Mouse (Mus musculus): ENCODE results near the gene Hfe.
"Not testable (repeated sequence)": the region's sequence is repeated elsewhere in the genome, so short reads cannot be mapped to it uniquely, and the experiment has no call there.

Gene Hfe

GRCm38 (mm10) chr13:23685966-23686365 is 24.7 kb downstream of the Hfe start:
- DNase-seq (ENCODE audit: low spot score) = no peak

GRCm38 (mm10) chr13:23685121-23685861 is 25.4 kb downstream of the Hfe start:
- peak; percentile 30 for DNase-seq (ENCODE audit: low spot score)

- DNase-seq (ENCODE audit: low spot score) = peak; percentile 27
These were observed 26.2 kb downstream of the Hfe start for GRCm38 (mm10) chr13:23684295-23684945.

GRCm38 (mm10) chr13:23683755-23684281 is 26.8 kb downstream of the Hfe start, which contains the start of the genes Hist1h2ac and Hist1h2bc:
TSS of gene Hist1h2ac (minus strand) at chr13:23683948.
TSS of gene Hist1h2bc (plus strand) at chr13:23684199.
- peak; percentile 65 for DNase-seq (ENCODE audit: low spot score)

GRCm38 (mm10) chr13:23682947-23683754 is 27.5 kb downstream of the Hfe start:
- not testable (repeated sequence) for DNase-seq (ENCODE audit: low spot score)

GRCm38 (mm10) chr13:23682623-23682946 is 28.1 kb downstream of the Hfe start:
- DNase-seq (ENCODE audit: low spot score) = no peak

GRCm38 (mm10) chr13:23681990-23682582 is 28.6 kb downstream of the Hfe start:
- no peak for DNase-seq (ENCODE audit: low spot score)

- DNase-seq (ENCODE audit: low spot score) = no peak
These were observed 48.1 kb downstream of the Hfe start for GRCm38 (mm10) chr13:23662536-23662935.

GRCm38 (mm10) chr13:23659636-23660366 is 50.9 kb downstream of the Hfe start:
- no peak for DNase-seq (ENCODE audit: low spot score)
